Comparison of ENCODE assay signal across 31 mouse cellular contexts in the genomic region with DNA sequence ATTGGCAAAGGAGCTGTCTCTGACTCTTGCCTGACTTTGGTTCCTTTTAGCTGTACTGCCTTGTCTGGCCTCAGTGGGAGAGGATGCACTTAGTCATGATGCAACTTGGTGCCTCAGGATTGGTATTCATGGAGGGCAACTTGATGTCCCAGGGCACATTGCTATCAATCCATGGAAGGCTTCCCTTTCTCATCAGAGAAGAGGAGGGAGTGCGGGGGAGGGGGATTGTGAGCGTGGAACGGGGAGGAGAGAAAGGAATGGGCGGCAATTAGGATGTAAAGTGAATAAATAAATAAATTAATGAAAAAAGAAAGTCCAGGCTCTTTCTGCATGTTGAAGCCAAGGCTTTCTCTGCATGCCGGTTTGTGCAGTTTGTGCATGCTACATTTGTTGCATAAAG. TPM values are rescaled to one million over a fixed set of nuclear protein-coding genes. Genes with fewer than 3 reads are reported as not detected.
"Had no signal": no experiment of that assay in that cellular context is flagged by ENCODE, and none has a peak within 500 bp of the region (broad histone marks: within the 10 kb centered on the region; RNA-seq: fewer than 3 reads in every experiment).

No protein-coding gene starts in this region.

- H3K4me2 ChIP-seq: limb, embryonic 13.5 days; liver, embryonic 12.5 days; liver, embryonic 15.5 days; lung, embryonic 15.5 days; midbrain, embryonic 15.5 days had no signal

- H3K36me3 ChIP-seq: limb, embryonic 10.5 days; limb, embryonic 13.5 days; liver, embryonic 12.5 days; liver, embryonic 15.5 days; lung, embryonic 15.5 days; midbrain, embryonic 10.5 days; midbrain, embryonic 15.5 days had no signal

- ATAC-seq: liver, embryonic 12.5 days; midbrain, embryonic 15.5 days had no signal

- H3K27ac ChIP-seq: kidney, postnatal 0 days; layer of hippocampus, adult 2 months; limb, embryonic 10.5 days; limb, embryonic 13.5 days; liver, embryonic 12.5 days; liver, embryonic 15.5 days; lung, embryonic 15.5 days; midbrain, embryonic 10.5 days; midbrain, embryonic 15.5 days; stomach, postnatal 0 days had no signal

- H3K9ac ChIP-seq: limb, embryonic 13.5 days; liver, embryonic 12.5 days; liver, embryonic 15.5 days; lung, embryonic 15.5 days; midbrain, embryonic 15.5 days had no signal

- DNase-seq: kidney, adult 2 months; kidney, postnatal 25 days; layer of hippocampus, adult 9-11 months; liver; lung, adult 18-20 months; lung, postnatal 10 days; lung, postnatal 36 days; right cerebral cortex, adult 18-20 months; right cerebral cortex, postnatal 14 days; right cerebral cortex, postnatal 4 days; thymus, adult 2 months; thymus, postnatal 14 days; thymus, postnatal 4 days had no signal

- H3K4me3 ChIP-seq: layer of hippocampus, adult 2 months; limb, embryonic 10.5 days; limb, embryonic 13.5 days; liver, embryonic 12.5 days; liver, embryonic 15.5 days; lung, embryonic 15.5 days; megakaryocyte, embryonic 14.5 days; midbrain, embryonic 10.5 days; midbrain, embryonic 15.5 days had no signal

- H3K4me1 ChIP-seq: liver, embryonic 12.5 days; liver, embryonic 15.5 days; lung, embryonic 15.5 days; megakaryocyte, embryonic 14.5 days; midbrain, embryonic 15.5 days had no signal

- H3K9me3 ChIP-seq: limb, embryonic 10.5 days; limb, embryonic 13.5 days; liver, embryonic 12.5 days; liver, embryonic 15.5 days; lung, embryonic 15.5 days; megakaryocyte, embryonic 14.5 days; midbrain, embryonic 10.5 days; midbrain, embryonic 15.5 days had no signal

- H3K27me3 ChIP-seq: liver, embryonic 12.5 days; liver, embryonic 15.5 days; lung, embryonic 15.5 days; megakaryocyte, embryonic 14.5 days; midbrain, embryonic 15.5 days had no signal

RNA-seq across cellular contexts. Expression of a gene that starts 51.9 kb away (rescaled TPM):
- total RNA-seq: layer of hippocampus, adult 2 months; layer of hippocampus, postnatal 25 days; left cerebral cortex, adult 18-20 months; left cerebral cortex, postnatal 25 days had no signal
- polyA plus RNA-seq: kidney, embryonic 14.5 days; kidney, postnatal 0 days; large intestine, adult 2 months; limb, embryonic 10.5 days; limb, embryonic 13.5 days; liver, embryonic 12.5 days; liver, embryonic 15.5 days; midbrain, embryonic 10.5 days; midbrain, embryonic 15.5 days; neural tube, embryonic 14.5 days; stomach, embryonic 14.5 days; stomach, postnatal 0 days had no signal
